Mouse (Mus musculus): ENCODE results near the gene Gipc1. TPM values are rescaled to one million over a fixed set of nuclear protein-coding genes. Genes with fewer than 3 reads are reported as not detected.

Gipc1 gene
- polyA plus RNA-seq (2015; fragmentation: Nextera tagmentation; extraction: Ambion mirVana) = 44.4 and 46.1 TPM in 2 replicates

GRCm38 (mm10) chr8:83652030-83652743 is at the start of gene Gipc1:
Gene Gipc1, plus strand, starts transcription at chr8:83652677.
- 6% methylated on average over 42 of the region's 50 CpGs for WGBS (ENCODE audit: insufficient replicate concordance)
- Histone ChIP-seq H3K9ac (replicated peaks) (peak within 1 kb of the TSS; percentile 94), H3K9me3 (ENCODE audit: low read length) (no peaks in the 10 kb centered on the region), H3K27me3 (ENCODE audit: insufficient read depth, low read length) (no peaks in the 10 kb centered on the region), H3K4me2 (ENCODE audit: low read depth, low read length) (peak within 1 kb of the TSS; percentile 97), H3K4me3 (ENCODE audit: low read depth, low read length) (peak within 1 kb of the TSS; percentile 97), H3K36me3 (replicated peaks; ENCODE audit: insufficient read depth, low read length) (no peaks in the 10 kb centered on the region), H3K27ac (ENCODE audit: low read depth) (peak within 1 kb of the TSS; percentile 84), H3K4me1 (ENCODE audit: insufficient read depth) (peaks cover 30% of the 10 kb centered on the region)
- DNase-seq (peak; percentile 96), ATAC-seq (peak; percentile 98)
- TF ChIP-seq EP300 (IDR thresholded peaks at IDR 0.05; ENCODE audit: low read depth) (peak; percentile 80), CTCF (IDR thresholded peaks at IDR 0.05; ENCODE audit: low read depth) (0 out of 2 replicates have a peak, but pooled peaks have one; percentile 22)

- WGBS (ENCODE audit: insufficient replicate concordance) = 1% methylated on average over 66 of the region's 69 CpGs
- ATAC-seq (peak; percentile 96), DNase-seq (peak; percentile 100)
- peak within 1 kb of the TSS; percentile 95 for H3K9ac ChIP-seq (replicated peaks)
- H3K36me3 ChIP-seq (replicated peaks; ENCODE audit: insufficient read depth, low read length) = peaks cover 32% of the 10 kb centered on the region
- peak within 1 kb of the TSS; percentile 78 for H3K4me2 ChIP-seq (ENCODE audit: low read depth, low read length)
- H3K4me3 ChIP-seq (ENCODE audit: low read depth, low read length) = peak within 1 kb of the TSS; percentile 95
- H3K4me1 ChIP-seq (ENCODE audit: insufficient read depth) = peaks cover 16% of the 10 kb centered on the region
- H3K9me3 ChIP-seq (ENCODE audit: low read length) = no peaks in the 10 kb centered on the region
- H3K27me3 ChIP-seq (ENCODE audit: insufficient read depth, low read length) = no peaks in the 10 kb centered on the region
- H3K27ac ChIP-seq (ENCODE audit: low read depth) = peak within 1 kb of the TSS; percentile 99
- no peak for TF ChIP-seq CTCF (IDR thresholded peaks at IDR 0.05; ENCODE audit: low read depth)
- TF ChIP-seq EP300 (IDR thresholded peaks at IDR 0.05; ENCODE audit: low read depth) = peak; percentile 64; the same call in 1 of the 2 replicates
These were observed 44.6 kb upstream of the Gipc1 start, which contains the start of the genes Tecr and Dnajb1 for GRCm38 (mm10) chr8:83607661-83608397. Gene Tecr, minus strand, starts transcription at chr8:83607971. Gene Dnajb1, plus strand, starts transcription at chr8:83608193.

GRCm38 (mm10) chr8:83608398-83608829 is 44.1 kb upstream of the Gipc1 start:
- no peaks in the 10 kb centered on the region for H3K27me3 ChIP-seq (ENCODE audit: insufficient read depth, low read length)

GRCm38 (mm10) chr8:83609086-83609485 is 43.4 kb upstream of the Gipc1 start:
- H3K9ac ChIP-seq (replicated peaks) = peak overlapping the region; percentile 95
- TF ChIP-seq EP300 (IDR thresholded peaks at IDR 0.05; ENCODE audit: low read depth) (no peak), CTCF (IDR thresholded peaks at IDR 0.05; ENCODE audit: low read depth) (no peak)
- WGBS (ENCODE audit: insufficient replicate concordance) = 13% methylated on average over 9 of the region's 9 CpGs
- H3K27me3 ChIP-seq (ENCODE audit: insufficient read depth, low read length) = no peaks in the 10 kb centered on the region
- peak overlapping the region; percentile 99 for H3K27ac ChIP-seq (ENCODE audit: low read depth)
- ATAC-seq = no peak
- H3K36me3 ChIP-seq (replicated peaks; ENCODE audit: insufficient read depth, low read length) = peaks cover 43% of the 10 kb centered on the region
- no peak for DNase-seq
- peak overlapping the region; percentile 78 for H3K4me2 ChIP-seq (ENCODE audit: low read depth, low read length)
- H3K4me1 ChIP-seq (ENCODE audit: insufficient read depth) = peaks cover 16% of the 10 kb centered on the region
- peak overlapping the region; percentile 95 for H3K4me3 ChIP-seq (ENCODE audit: low read depth, low read length)
- H3K9me3 ChIP-seq (ENCODE audit: low read length) = no peaks in the 10 kb centered on the region

More at GRCm38 (mm10) chr8:83608398-83608829, 44.1 kb upstream of the Gipc1 start:
- H3K4me2 ChIP-seq (ENCODE audit: low read depth, low read length) = peak overlapping the region; percentile 78
- peaks cover 38% of the 10 kb centered on the region for H3K36me3 ChIP-seq (replicated peaks; ENCODE audit: insufficient read depth, low read length)
- peak overlapping the region; percentile 99 for H3K27ac ChIP-seq (ENCODE audit: low read depth)
- H3K9me3 ChIP-seq (ENCODE audit: low read length) = no peaks in the 10 kb centered on the region
- TF ChIP-seq CTCF (IDR thresholded peaks at IDR 0.05; ENCODE audit: low read depth) (peak; percentile 35; the same call in 1 of the 2 replicates), EP300 (IDR thresholded peaks at IDR 0.05; ENCODE audit: low read depth) (no peak)
- under 1% methylated on average over 50 of the region's 51 CpGs for WGBS (ENCODE audit: insufficient replicate concordance)
- peak overlapping the region; percentile 95 for H3K4me3 ChIP-seq (ENCODE audit: low read depth, low read length)
- peaks cover 16% of the 10 kb centered on the region for H3K4me1 ChIP-seq (ENCODE audit: insufficient read depth)
- peak; percentile 70 for ATAC-seq
- peak overlapping the region; percentile 95 for H3K9ac ChIP-seq (replicated peaks)
- peak; percentile 88 for DNase-seq

GRCm38 (mm10) chr8:83609547-83610180 is 42.8 kb upstream of the Gipc1 start:
- H3K4me1 ChIP-seq (ENCODE audit: insufficient read depth) = peaks cover 16% of the 10 kb centered on the region
- TF ChIP-seq EP300 (IDR thresholded peaks at IDR 0.05; ENCODE audit: low read depth) (no peak), CTCF (IDR thresholded peaks at IDR 0.05; ENCODE audit: low read depth) (no peak)
- peaks cover 46% of the 10 kb centered on the region for H3K36me3 ChIP-seq (replicated peaks; ENCODE audit: insufficient read depth, low read length)
- no peaks in the 10 kb centered on the region for H3K9me3 ChIP-seq (ENCODE audit: low read length)
- no peak overlapping the region for H3K27ac ChIP-seq (ENCODE audit: low read depth)
- ATAC-seq (no peak), DNase-seq (no peak)
- WGBS (ENCODE audit: insufficient replicate concordance) = 80% methylated on average over 10 of the region's 10 CpGs
- H3K4me2 ChIP-seq (ENCODE audit: low read depth, low read length) = peak overlapping the region; percentile 78
- H3K27me3 ChIP-seq (ENCODE audit: insufficient read depth, low read length) = no peaks in the 10 kb centered on the region
- H3K4me3 ChIP-seq (ENCODE audit: low read depth, low read length) = peak overlapping the region; percentile 95
- H3K9ac ChIP-seq (replicated peaks) = peak overlapping the region; percentile 95

Measured in liver, postnatal 0 days (tissue).